12 mouse cellular contexts compared by ENCODE assay signal in the genomic region with DNA sequence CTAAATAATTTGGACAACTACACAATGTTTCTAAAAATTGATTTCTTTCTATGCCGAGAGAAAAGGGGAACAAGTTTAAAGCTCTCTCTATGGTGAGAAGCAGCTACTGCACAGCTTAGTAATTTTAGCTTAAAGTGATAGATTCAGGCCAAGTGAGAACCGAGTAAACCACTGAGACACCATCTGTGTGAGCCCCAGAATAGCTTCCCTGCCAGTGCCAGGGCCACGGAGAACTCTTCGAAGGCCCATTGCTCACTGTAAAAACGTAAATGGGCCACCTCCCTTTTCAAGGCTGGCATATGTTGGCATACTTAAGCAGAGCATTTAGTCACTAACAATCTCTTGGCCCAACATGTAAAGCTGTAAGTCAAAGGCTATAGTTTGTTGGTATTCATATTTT.
DNase-seq lines count a peak whose midpoint lies in the region; ATAC-seq lines count a peak whose summit lies in the region.
"Had no signal": no experiment of that assay in that cellular context is flagged by ENCODE, and none has a peak within 500 bp of the region (broad histone marks: within the 10 kb centered on the region; RNA-seq: fewer than 3 reads in every experiment).

No protein-coding gene starts in this region.

- no peaks in the 10 kb centered on the region for H3K27me3 ChIP-seq in heart, embryonic 12.5 days (replicated peaks)
- H3K27me3 ChIP-seq in heart, embryonic 11.5 days (ENCODE audit: control insufficient read depth, insufficient read depth, low read length): no peaks in the 10 kb centered on the region
- no peaks in the 10 kb centered on the region for H3K27me3 ChIP-seq in embryonic facial prominence, embryonic 10.5 days (replicated peaks; ENCODE audit: low read depth, poor library complexity, severe bottlenecking)
- H3K27me3 ChIP-seq: heart, embryonic 13.5 days; hindbrain, embryonic 15.5 days; liver, embryonic 12.5 days had no signal

- 0 out of 2 replicates have a peak overlapping the region, but pooled peaks have one; percentile 11 for H3K27ac ChIP-seq in heart, embryonic 12.5 days (ENCODE audit: poor library complexity, severe bottlenecking)
- no peak overlapping the region for H3K27ac ChIP-seq in heart, embryonic 11.5 days (ENCODE audit: low read depth, low read length)
- H3K27ac ChIP-seq in embryonic facial prominence, embryonic 10.5 days (replicated peaks): no peak overlapping the region
- H3K27ac ChIP-seq: heart, embryonic 13.5 days; hindbrain, embryonic 15.5 days; liver, embryonic 12.5 days had no signal

- no peak overlapping the region for H3K4me2 ChIP-seq in heart, embryonic 12.5 days
- H3K4me2 ChIP-seq in heart, embryonic 11.5 days: no peak overlapping the region
- H3K4me2 ChIP-seq: heart, embryonic 13.5 days; hindbrain, embryonic 15.5 days; liver, embryonic 12.5 days had no signal

- peaks cover 16% of the 10 kb centered on the region for H3K36me3 ChIP-seq in heart, embryonic 12.5 days
- peaks cover 2% of the 10 kb centered on the region; the same call in 1 of the 2 replicates for H3K36me3 ChIP-seq in heart, embryonic 11.5 days (ENCODE audit: control insufficient read depth, insufficient read depth, low read length)
- H3K36me3 ChIP-seq in embryonic facial prominence, embryonic 10.5 days (replicated peaks): 0 out of 2 replicates have a peak, but pooled peaks cover 7% of the 10 kb centered on the region

- intact Hi-C loops in heart, postnatal 14 days (cut with DNase I): no loop called here

- no peak for ATAC-seq in heart, embryonic 12.5 days (ENCODE audit: insufficient number of reproducible peaks, low FRiP score)
- no peak for ATAC-seq in heart, embryonic 11.5 days (replicated peaks; ENCODE audit: insufficient number of reproducible peaks, low FRiP score, low TSS enrichment)
- ATAC-seq: liver, embryonic 12.5 days had no signal

- no peaks in the 10 kb centered on the region for H3K4me1 ChIP-seq in heart, embryonic 12.5 days (replicated peaks)
- no peaks in the 10 kb centered on the region for H3K4me1 ChIP-seq in heart, embryonic 11.5 days (ENCODE audit: control insufficient read depth, insufficient read depth, low read length)
- H3K4me1 ChIP-seq in embryonic facial prominence, embryonic 10.5 days: no peaks in the 10 kb centered on the region
- H3K4me1 ChIP-seq: heart, embryonic 13.5 days; hindbrain, embryonic 15.5 days; liver, embryonic 12.5 days had no signal

- H3K9ac ChIP-seq in heart, embryonic 12.5 days: no peak overlapping the region
- H3K9ac ChIP-seq in heart, embryonic 11.5 days (ENCODE audit: low read depth, low read length): no peak overlapping the region
- H3K9ac ChIP-seq: heart, embryonic 13.5 days; hindbrain, embryonic 15.5 days; liver, embryonic 12.5 days had no signal

- DNase-seq in cerebellum, adult 9-10 months: peak; percentile 90
- peak; percentile 64 for DNase-seq in layer of hippocampus, adult 9-11 months
- DNase-seq in right cerebral cortex, postnatal 14 days: peak; percentile 25
- DNase-seq in embryonic facial prominence, embryonic 10.5 days (ENCODE audit: low spot score): no peak
- DNase-seq in heart, postnatal 14 days: no peak
- DNase-seq in lung, postnatal 14 days: no peak
- DNase-seq: adrenal gland, adult 8-10 months had no signal

- 70% methylated on average over 5 of the region's 5 CpGs for WGBS in heart, embryonic 12.5 days
- 70% methylated on average over 5 of the region's 5 CpGs for WGBS in heart, embryonic 11.5 days (ENCODE audit: insufficient replicate concordance)
- 79% methylated on average over 5 of the region's 5 CpGs for WGBS in embryonic facial prominence, embryonic 10.5 days

- H3K4me3 ChIP-seq in heart, embryonic 12.5 days: no peak overlapping the region
- H3K4me3 ChIP-seq in heart, embryonic 11.5 days (ENCODE audit: low read depth, low read length): no peak overlapping the region
- H3K4me3 ChIP-seq in embryonic facial prominence, embryonic 10.5 days: no peak overlapping the region
- H3K4me3 ChIP-seq: heart, embryonic 13.5 days; hindbrain, embryonic 15.5 days; liver, embryonic 12.5 days had no signal

- H3K9me3 ChIP-seq in heart, embryonic 12.5 days (replicated peaks): no peaks in the 10 kb centered on the region
- H3K9me3 ChIP-seq in heart, embryonic 11.5 days (replicated peaks; ENCODE audit: control insufficient read depth, low read length): no peaks in the 10 kb centered on the region
- H3K9me3 ChIP-seq in embryonic facial prominence, embryonic 10.5 days: no peaks in the 10 kb centered on the region
- H3K9me3 ChIP-seq: heart, embryonic 13.5 days; hindbrain, embryonic 15.5 days; liver, embryonic 12.5 days had no signal

Comparison
In these comparisons a context has a peak if more than half of its experiments do, and no peak if none do; other contexts are left out.
1. DNase-seq: peak in cerebellum, adult 9-10 months (single experiment), layer of hippocampus, adult 9-11 months (single experiment) and right cerebral cortex, postnatal 14 days (single experiment); none in embryonic facial prominence, embryonic 10.5 days (single experiment), heart, postnatal 14 days (0 of 2) and lung, postnatal 14 days (single experiment).